Mouse (Mus musculus) liver, embryonic 14.5 days (tissue): ENCODE results near the gene Clpb. TPM values are rescaled to one million over a fixed set of nuclear protein-coding genes. Genes with fewer than 3 reads are reported as not detected.
"Not testable (repeated sequence)": the region's sequence is repeated elsewhere in the genome, so short reads cannot be mapped to it uniquely, and the experiment has no call there.

Source experiments
- ATAC-seq: fragments of 200-750 bp; cut with Nextera tagmentation; 2 replicates; pipeline ENCODE4 v1.8.0; 2017; ENCODE audit warnings: moderate number of reproducible peaks, mild to moderate bottlenecking, moderate library complexity; ENCODE audit not compliant: insufficient read depth
- DNase-seq, 3 experiments: peaks; one replicate each; pipeline ENCODE4 v3.0.0-alpha.2; 2012 to 2013; ENCODE audit warnings: low read depth in 3 of 3, low spot score in 3 of 3
- H3K27ac ChIP-seq: fragments of 300-500 bp; sonication (generic); 2 replicates; pipeline ENCODE4 v1.5.1; 2014; ENCODE audit warnings: moderate library complexity, mild to moderate bottlenecking, control low read depth, inconsistent platforms
- H3K27me3 ChIP-seq: fragments of 300-500 bp; sonication (generic); 2 replicates; pipeline ENCODE4 v1.6.1; 2014; ENCODE audit warnings: mild to moderate bottlenecking, low read length, moderate library complexity; ENCODE audit not compliant: control insufficient read depth, insufficient read depth
- H3K36me3 ChIP-seq: fragments of 300-500 bp; sonication (generic); replicated peaks from 2 replicates; pipeline ENCODE4 v1.6.1; 2014; ENCODE audit warnings: low read depth; ENCODE audit not compliant: control insufficient read depth, insufficient read depth
- H3K4me1 ChIP-seq, 2 experiments: fragments of 200-500 bp in 1 of 2; fragments of 300-500 bp in 1 of 2; sonication (generic) in 1 of 2; replicated peaks; 2 replicates each; pipeline ENCODE4 v1.6.1; 2012 to 2014; ENCODE audit warnings: antibody characterized with exemption in 1 of 2, inconsistent platforms in 1 of 2, low read length in 1 of 2; ENCODE audit not compliant: control insufficient read depth in 2 of 2, insufficient read depth in 2 of 2
- H3K4me2 ChIP-seq: fragments of 300-500 bp; sonication (generic); 2 replicates; pipeline ENCODE4 v1.6.1; 2014; ENCODE audit warnings: low read depth, mild to moderate bottlenecking, control low read depth, moderate library complexity
- H3K4me3 ChIP-seq, 2 experiments: fragments of 200-500 bp in 1 of 2; fragments of 300-500 bp in 1 of 2; sonication (generic) in 1 of 2; 2 replicates each; pipeline ENCODE4 v1.5.1; 2012 to 2014; ENCODE audit warnings: low read depth in 2 of 2, low read length in 2 of 2, mild to moderate bottlenecking in 2 of 2, control low read depth in 1 of 2, inconsistent platforms in 1 of 2, moderate library complexity in 1 of 2; ENCODE audit not compliant: insufficient read depth in 1 of 2
- H3K9ac ChIP-seq: fragments of 300-500 bp; sonication (generic); replicated peaks from 2 replicates; pipeline ENCODE4 v1.6.1; 2014; ENCODE audit warnings: mild to moderate bottlenecking, control low read depth, moderate library complexity
- H3K9me3 ChIP-seq: fragments of 300-500 bp; sonication (generic); 2 replicates; pipeline ENCODE4 v1.6.1; 2016; ENCODE audit warnings: low read length, mixed read lengths; ENCODE audit not compliant: control insufficient read depth
- CTCF ChIP-seq: IDR thresholded peaks from 2 replicates; pipeline ENCODE4 v1.5.1; 2016; ENCODE audit warnings: antibody characterized with exemption, low read depth, control low read depth
- EP300 ChIP-seq: IDR thresholded peaks from 2 replicates; pipeline ENCODE4 v1.6.1; 2016; ENCODE audit warnings: antibody characterized with exemption, low read depth
- WGBS: fragments of 180-500 bp; shearing (Covaris S2); extraction: QIAGEN DNeasy Blood & Tissue Kit; methylation state at CpG from one replicate; pipeline ENCODE4 v1.1.7; 2014; ENCODE audit not compliant: insufficient replicate concordance; 5-methylcytosine and 5-hydroxymethylcytosine counted together
- polyA plus RNA-seq, 2 experiments: library from polyadenylated mRNA; depleted of rRNA in 1 of 2; stranded (reverse) in 1 of 2; unstranded in 1 of 2; fragments of >200 nt; fragmentation: Nextera tagmentation in 1 of 2; extraction: Ambion mirVana in 1 of 2; gene quantifications; 2 replicates each; pipeline versions ENCODE4 v1.2.1 to v1.2.3; 2012 to 2014

Clpb gene
- polyA plus RNA-seq, 2 experiments = 8.3 to 18.7 TPM

GRCm38 (mm10) chr7:101620373-101620772 is 43.1 kb upstream of the Clpb start:
- Histone ChIP-seq H3K27me3 (no peaks in the 10 kb centered on the region), H3K4me3 (no peak overlapping the region), H3K4me1 (peaks cover 0 to 2% of the 10 kb centered on the region in 2 experiments; a peak in 1 of 4 replicates), H3K9ac (no peak overlapping the region), H3K9me3 (no peaks in the 10 kb centered on the region), H3K36me3 (no peaks in the 10 kb centered on the region), H3K27ac (no peak overlapping the region), H3K4me2 (no peak overlapping the region)
- 19% methylated on average over 4 of the region's 4 CpGs for WGBS
- DNase-seq (no peak), ATAC-seq (no peak)
- TF ChIP-seq EP300 = no peak
- TF ChIP-seq CTCF = peak; percentile 71

DNA sequence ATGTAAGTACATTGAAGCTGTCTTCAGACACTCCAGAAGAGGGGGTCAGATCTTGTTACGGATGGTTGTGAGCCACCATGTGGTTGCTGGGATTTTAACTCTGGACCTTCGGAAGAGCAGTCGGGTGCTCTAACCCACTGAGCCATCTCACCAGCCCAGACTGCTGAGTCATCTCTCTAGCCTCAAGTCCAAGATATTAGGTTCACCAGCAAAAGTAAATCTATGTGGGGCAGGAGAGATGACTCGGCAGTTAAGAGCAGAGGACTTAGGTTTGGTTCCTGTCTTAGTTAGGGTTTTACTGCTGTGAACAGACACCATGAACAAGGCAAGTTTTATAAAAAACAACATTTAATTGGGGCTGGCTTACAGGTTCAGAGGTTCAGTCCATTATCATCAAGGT is 41.6 kb upstream of the Clpb start:
- H3K9me3 ChIP-seq, H3K36me3 ChIP-seq, H3K4me1 ChIP-seq, H3K4me2 ChIP-seq, H3K4me3 ChIP-seq, H3K9ac ChIP-seq, H3K27me3 ChIP-seq, H3K27ac ChIP-seq: not testable (repeated sequence)
- peak; percentile 43; the same call in 1 of the 2 replicates for ATAC-seq
- WGBS = 35% methylated on average over 4 of the region's 4 CpGs
- DNase-seq = peak in 1 of 3 experiments; percentile 13

DNA sequence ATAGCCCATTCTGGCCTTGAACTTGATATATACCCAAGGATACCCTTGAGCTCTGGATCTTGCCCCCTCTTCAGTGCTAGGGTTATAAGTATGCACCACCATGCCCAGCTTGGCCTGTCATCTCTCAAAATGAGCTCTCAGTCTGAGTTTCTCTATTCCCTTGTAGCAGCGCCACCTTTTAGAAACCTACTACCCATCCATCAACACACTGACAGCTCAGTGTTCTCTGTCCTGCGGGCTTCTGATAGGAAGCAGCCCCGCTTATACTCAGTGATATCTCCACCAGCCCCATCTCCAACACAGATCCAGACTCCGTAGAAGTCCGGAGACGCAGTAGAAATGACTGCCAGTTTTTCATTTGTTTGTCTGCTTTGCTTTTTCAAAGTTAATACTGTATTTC is 39.1 kb upstream of the Clpb start:
- Histone ChIP-seq H3K4me1 (no peaks in the 10 kb centered on the region), H3K27ac (no peak overlapping the region), H3K36me3 (no peaks in the 10 kb centered on the region), H3K27me3 (no peaks in the 10 kb centered on the region), H3K4me2 (no peak overlapping the region), H3K4me3 (no peak overlapping the region), H3K9ac (no peak overlapping the region), H3K9me3 (no peaks in the 10 kb centered on the region)
- DNase-seq (no peak), ATAC-seq (no peak)
- TF ChIP-seq CTCF = no peak
- TF ChIP-seq EP300 = no peak
- 33% methylated on average over 6 of the region's 6 CpGs for WGBS

- not testable (repeated sequence) for DNase-seq, H3K27ac ChIP-seq, H3K4me1 ChIP-seq, ATAC-seq, H3K36me3 ChIP-seq, H3K27me3 ChIP-seq, H3K4me2 ChIP-seq, H3K4me3 ChIP-seq, H3K9me3 ChIP-seq, H3K9ac ChIP-seq
- 51% methylated on average over 7 of the region's 7 CpGs for WGBS
These were observed 36.3 kb upstream of the Clpb start for GRCm38 (mm10) chr7:101627166-101627565.

GRCm38 (mm10) chr7:101628481-101628880 is 35.0 kb upstream of the Clpb start:
- no peak for ATAC-seq

More at GRCm38 (mm10) chr7:101628481-101628880, 35.0 kb upstream of the Clpb start:
- Histone ChIP-seq H3K9ac (no peak overlapping the region), H3K4me3 (no peak overlapping the region), H3K4me1 (no peaks in the 10 kb centered on the region), H3K36me3 (no peaks in the 10 kb centered on the region), H3K27ac (no peak overlapping the region), H3K27me3 (no peaks in the 10 kb centered on the region), H3K9me3 (no peaks in the 10 kb centered on the region), H3K4me2 (no peak overlapping the region)
- TF ChIP-seq EP300 (no peak), CTCF (no peak)
- DNase-seq = no peak
- WGBS = 18% methylated on average over 2 of the region's 2 CpGs
